Mouse (Mus musculus) heart, embryonic 12.5 days (tissue): ENCODE data around the gene Impdh1. TPM values are rescaled to one million over a fixed set of nuclear protein-coding genes. Genes with fewer than 3 reads are reported as not detected.
"Not testable (repeated sequence)": the region's sequence is repeated elsewhere in the genome, so short reads cannot be mapped to it uniquely, and the experiment has no call there.

Experiments used
- ATAC-seq: fragments of 200-750 bp; cut with Nextera tagmentation; 2 replicates; pipeline ENCODE4 v1.8.0; 2017; ENCODE audit warnings: moderate TSS enrichment, moderate library complexity; ENCODE audit not compliant: insufficient number of reproducible peaks, low FRiP score
- H3K27ac ChIP-seq: fragments of 300-500 bp; sonication (generic); 2 replicates; pipeline ENCODE4 v1.5.1; 2016; ENCODE audit warnings: mild to moderate bottlenecking, moderate library complexity; ENCODE audit not compliant: poor library complexity, severe bottlenecking
- H3K27me3 ChIP-seq: fragments of 300-500 bp; sonication (generic); replicated peaks from 2 replicates; pipeline ENCODE4 v1.6.1; 2016; ENCODE audit warnings: mild to moderate bottlenecking, moderate library complexity
- H3K36me3 ChIP-seq: fragments of 300-500 bp; sonication (generic); 2 replicates; pipeline ENCODE4 v1.6.1; 2016; ENCODE audit warnings: mild to moderate bottlenecking, moderate library complexity
- H3K4me1 ChIP-seq: fragments of 300-500 bp; sonication (generic); replicated peaks from 2 replicates; pipeline ENCODE4 v1.6.1; 2016; ENCODE audit warnings: mild to moderate bottlenecking
- H3K4me2 ChIP-seq: fragments of 300-500 bp; sonication (generic); 2 replicates; pipeline ENCODE4 v1.6.1; 2016; ENCODE audit warnings: mild to moderate bottlenecking, moderate library complexity
- H3K4me3 ChIP-seq: fragments of 300-500 bp; sonication (generic); 2 replicates; pipeline ENCODE4 v1.5.1; 2016; ENCODE audit warnings: mild to moderate bottlenecking
- H3K9ac ChIP-seq: fragments of 300-500 bp; sonication (generic); 2 replicates; pipeline ENCODE4 v1.6.1; 2016; ENCODE audit warnings: mild to moderate bottlenecking, moderate library complexity
- H3K9me3 ChIP-seq: fragments of 300-500 bp; sonication (generic); replicated peaks from 2 replicates; pipeline ENCODE4 v1.6.1; 2016; ENCODE audit warnings: mild to moderate bottlenecking, moderate library complexity
- WGBS: fragments of 180-500 bp; shearing (Covaris S2); methylation state at CpG from one replicate; pipeline ENCODE4 v1.1.7; 2016; 5-methylcytosine and 5-hydroxymethylcytosine counted together
- polyA plus RNA-seq: library from polyadenylated mRNA; unstranded; fragments of >200 nt; fragmentation: Nextera tagmentation; extraction: Ambion mirVana; gene quantifications from 2 replicates; pipeline ENCODE4 v1.2.1, GENCODE M21; 2016

Impdh1 gene
- polyA plus RNA-seq, 1 experiment from 2014 or later, result 40.8 TPM

GRCm38 (mm10) chr6:29177901-29178879, 38.0 kb downstream of the Impdh1 start:
- WGBS, result 22% methylated on average over 17 of the region's 17 CpGs
- Histone ChIP-seq H3K4me1 (peaks cover 14% of the 10 kb centered on the region), H3K27ac (no peak overlapping the region), H3K36me3 (no peaks in the 10 kb centered on the region), H3K27me3 (peaks cover 74% of the 10 kb centered on the region), H3K4me3 (peak overlapping the region; percentile 60), H3K9me3 (no peaks in the 10 kb centered on the region), H3K4me2 (peak overlapping the region; percentile 96), H3K9ac (peak overlapping the region; percentile 70; the same call in 1 of the 2 replicates)
- peak; percentile 27 for ATAC-seq

DNA sequence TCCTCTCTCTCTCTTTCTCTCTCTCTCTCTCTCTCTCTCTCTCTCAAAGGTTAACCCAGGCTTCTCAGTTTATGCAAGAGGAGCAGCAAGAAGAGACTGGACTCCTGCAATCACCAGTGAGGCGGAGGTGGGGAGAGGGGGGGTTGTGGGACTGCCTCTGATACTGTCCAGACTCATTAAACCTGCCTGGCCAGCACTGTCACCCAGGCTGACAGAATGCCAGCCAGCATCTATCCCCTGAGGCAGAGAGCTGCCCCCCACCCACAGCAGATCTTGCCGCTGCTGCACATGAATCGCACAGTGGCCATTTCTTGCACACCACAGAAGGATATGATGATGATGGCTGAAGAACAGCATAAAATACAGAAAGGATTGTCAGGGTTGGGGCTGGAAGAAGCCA, 41.1 kb downstream of the Impdh1 start:
- WGBS, result 40% methylated on average over 3 of the region's 3 CpGs
- no peak for ATAC-seq
- peaks cover 29% of the 10 kb centered on the region for H3K4me1 ChIP-seq

GRCm38 (mm10) chr6:29174368-29174767, 41.8 kb downstream of the Impdh1 start:
- no peak overlapping the region for H3K4me2 ChIP-seq
- H3K4me3 ChIP-seq, result no peak overlapping the region
- H3K27me3 ChIP-seq, result peaks cover 86% of the 10 kb centered on the region
- H3K36me3 ChIP-seq, result no peaks in the 10 kb centered on the region
- H3K9ac ChIP-seq, result no peak overlapping the region
- peaks cover 34% of the 10 kb centered on the region for H3K4me1 ChIP-seq
- ATAC-seq, result no peak
- H3K9me3 ChIP-seq, result no peaks in the 10 kb centered on the region
- H3K27ac ChIP-seq, result no peak overlapping the region
- 11% methylated on average over 7 of the region's 7 CpGs for WGBS

More for the DNA sequence above, 41.1 kb downstream of the Impdh1 start:
- H3K4me3 ChIP-seq, result no peak overlapping the region
- peaks cover 86% of the 10 kb centered on the region for H3K27me3 ChIP-seq
- H3K4me2 ChIP-seq, result no peak overlapping the region
- H3K9me3 ChIP-seq, result no peaks in the 10 kb centered on the region
- H3K27ac ChIP-seq, result no peak overlapping the region
- H3K36me3 ChIP-seq, result no peaks in the 10 kb centered on the region
- H3K9ac ChIP-seq, result 0 out of 2 replicates have a peak overlapping the region, but pooled peaks have one; percentile 39

DNA sequence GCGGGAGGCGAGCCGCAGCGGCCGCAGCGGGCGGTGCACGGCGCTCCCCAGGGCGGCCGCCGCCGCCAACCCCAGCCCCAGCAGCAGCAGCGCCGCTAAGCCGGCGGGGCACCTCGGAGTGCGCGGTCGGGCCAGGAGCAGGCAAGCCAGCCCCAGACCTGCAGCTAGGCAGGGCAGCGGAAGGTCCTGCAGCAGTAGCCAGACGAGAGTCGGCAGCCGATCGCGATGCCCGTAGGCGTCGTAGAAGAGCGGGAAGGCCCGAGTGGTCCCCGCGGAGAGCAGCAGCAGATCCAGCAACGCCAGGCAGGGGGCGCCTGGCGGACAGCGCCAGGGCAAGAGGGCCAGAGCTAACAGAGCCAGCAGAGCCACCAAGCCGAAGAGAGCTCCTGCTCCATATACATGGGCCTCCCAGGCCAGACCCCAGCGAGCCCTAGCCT, 45.2 kb downstream of the Impdh1 start:
- no peaks in the 10 kb centered on the region for H3K36me3 ChIP-seq
- peak; percentile 73 for ATAC-seq
- no peaks in the 10 kb centered on the region for H3K9me3 ChIP-seq
- H3K4me3 ChIP-seq, result peak overlapping the region; percentile 50
- H3K4me1 ChIP-seq, result peaks cover 28% of the 10 kb centered on the region
- H3K27ac ChIP-seq, result no peak overlapping the region
- H3K27me3 ChIP-seq, result peaks cover 78% of the 10 kb centered on the region
- peak overlapping the region; percentile 89 for H3K4me2 ChIP-seq
- WGBS, result under 1% methylated on average over 34 of the region's 40 CpGs
- peak overlapping the region; percentile 70 for H3K9ac ChIP-seq

- peaks cover 71% of the 10 kb centered on the region for H3K27me3 ChIP-seq
- H3K4me1 ChIP-seq, result peaks cover 25% of the 10 kb centered on the region
- peak; percentile 27; the same call in 1 of the 2 replicates for ATAC-seq
- 1% methylated on average over 63 of the region's 63 CpGs for WGBS
- H3K9ac ChIP-seq, result peak overlapping the region; percentile 70
- H3K9me3 ChIP-seq, result no peaks in the 10 kb centered on the region
- H3K4me2 ChIP-seq, result peak overlapping the region; percentile 89
- no peaks in the 10 kb centered on the region for H3K36me3 ChIP-seq
- H3K27ac ChIP-seq, result no peak overlapping the region
- peak overlapping the region; percentile 50 for H3K4me3 ChIP-seq
Measured at GRCm38 (mm10) chr6:29170063-29170921, 45.9 kb downstream of the Impdh1 start.

GRCm38 (mm10) chr6:29169675-29170062, 46.5 kb downstream of the Impdh1 start:
- 2% methylated on average over 12 of the region's 12 CpGs for WGBS
- H3K27me3 ChIP-seq, result peaks cover 68% of the 10 kb centered on the region
- peak overlapping the region; percentile 70; the same call in 1 of the 2 replicates for H3K9ac ChIP-seq
- H3K9me3 ChIP-seq, result no peaks in the 10 kb centered on the region
- no peak for ATAC-seq
- H3K4me2 ChIP-seq, result peak overlapping the region; percentile 89
- peak overlapping the region; percentile 50 for H3K4me3 ChIP-seq
- H3K27ac ChIP-seq, result no peak overlapping the region
- H3K4me1 ChIP-seq, result peaks cover 20% of the 10 kb centered on the region
- no peaks in the 10 kb centered on the region for H3K36me3 ChIP-seq

GRCm38 (mm10) chr6:29168871-29169270, 47.3 kb downstream of the Impdh1 start:
- H3K4me3 ChIP-seq, result no peak overlapping the region
- no peak overlapping the region for H3K9ac ChIP-seq
- H3K4me1 ChIP-seq, result peaks cover 21% of the 10 kb centered on the region
- 23% methylated on average over 2 of the region's 2 CpGs for WGBS
- H3K27me3 ChIP-seq, result peaks cover 60% of the 10 kb centered on the region
- H3K27ac ChIP-seq, result no peak overlapping the region
- no peak for ATAC-seq
- H3K36me3 ChIP-seq, result no peaks in the 10 kb centered on the region
- H3K9me3 ChIP-seq, result no peaks in the 10 kb centered on the region
- H3K4me2 ChIP-seq, result no peak overlapping the region

DNA sequence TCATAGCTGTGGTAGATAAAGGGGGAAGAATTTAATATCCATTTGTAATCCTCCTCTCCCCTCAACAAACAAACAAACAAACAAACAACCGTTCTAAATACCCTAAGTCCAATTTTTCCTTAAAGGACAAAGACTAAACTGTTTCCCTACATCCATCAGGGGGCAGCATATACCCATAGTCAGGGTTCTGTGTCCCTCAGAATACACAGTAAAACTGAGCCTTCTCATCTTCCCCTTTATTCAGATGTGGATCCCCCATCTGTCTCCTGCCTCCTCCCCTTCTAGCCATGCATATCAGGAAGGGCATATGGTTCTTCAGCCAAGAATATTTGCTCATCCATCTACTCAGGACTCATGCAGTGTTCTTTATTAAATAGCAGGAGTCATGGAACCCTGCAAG, 50.0 kb downstream of the Impdh1 start:
- Histone ChIP-seq H3K27me3 (peaks cover 35% of the 10 kb centered on the region), H3K36me3 (no peaks in the 10 kb centered on the region), H3K4me3 (no peak overlapping the region), H3K27ac (no peak overlapping the region), H3K9ac (no peak overlapping the region), H3K4me1 (peaks cover 23% of the 10 kb centered on the region), H3K4me2 (no peak overlapping the region), H3K9me3 (no peaks in the 10 kb centered on the region)
- no peak for ATAC-seq
- 18% methylated on average over 1 of the region's 1 CpGs for whole genome bisulfite sequencing

- 9% methylated on average over 42 of the region's 42 CpGs for WGBS
- H3K36me3 ChIP-seq, result peaks cover 5% of the 10 kb centered on the region
- peaks cover 21% of the 10 kb centered on the region for H3K27me3 ChIP-seq
- peak within 1 kb of the TSS; percentile 84 for H3K9ac ChIP-seq
- H3K27ac ChIP-seq, result 0 out of 2 replicates have a peak within 1 kb of the TSS, but pooled peaks have one; percentile 10
- peaks cover 9% of the 10 kb centered on the region for H3K4me1 ChIP-seq
- peak within 1 kb of the TSS; percentile 87 for H3K4me2 ChIP-seq
- H3K9me3 ChIP-seq, result no peaks in the 10 kb centered on the region
- ATAC-seq, result peak; percentile 82
- peak within 1 kb of the TSS; percentile 84 for H3K4me3 ChIP-seq
Measured at GRCm38 (mm10) chr6:29164314-29165244, 51.6 kb downstream of the Impdh1 start, which contains the start of gene Rbm28. Gene Rbm28 (minus strand): TSS chr6:29165006.

- peaks cover 37% of the 10 kb centered on the region for H3K36me3 ChIP-seq
- not testable (repeated sequence) for H3K27me3 ChIP-seq, H3K4me3 ChIP-seq, H3K9ac ChIP-seq, ATAC-seq, H3K9me3 ChIP-seq, H3K4me1 ChIP-seq, H3K27ac ChIP-seq, H3K4me2 ChIP-seq
- WGBS, result 93% methylated on average over 5 of the region's 5 CpGs
Measured at GRCm38 (mm10) chr6:29161291-29161690, 54.9 kb downstream of the Impdh1 start.
